Mouse (Mus musculus): Measurements from ENCODE around the gene Cabs1.

Cabs1 gene

GRCm38 (mm10) chr5:87979139-87979538 is at the start of gene Cabs1:
Gene Cabs1, plus strand, starts transcription at chr5:87979439.
- DNase-seq: no peak

GRCm38 (mm10) chr5:87931603-87932002 is 47.6 kb upstream of the Cabs1 start:
- no peak for DNase-seq

- no peak for DNase-seq
Measured at GRCm38 (mm10) chr5:87940752-87941151, 38.5 kb upstream of the Cabs1 start.

GRCm38 (mm10) chr5:87942515-87942914 is 36.7 kb upstream of the Cabs1 start:
- DNase-seq: no peak

GRCm38 (mm10) chr5:87951836-87952235 is 27.4 kb upstream of the Cabs1 start:
- peak; percentile 81 for DNase-seq

GRCm38 (mm10) chr5:87969201-87969600 is 10.0 kb upstream of the Cabs1 start, which contains the start of the genes 2310003L06Rik and Gm28434:
Gene 2310003L06Rik, plus strand, starts transcription at chr5:87969459.
Gene Gm28434, plus strand, starts transcription at chr5:87969517.
- no peak for DNase-seq

GRCm38 (mm10) chr5:87982468-87983214 is 3.4 kb downstream of the Cabs1 start:
- peak; percentile 83 for DNase-seq

GRCm38 (mm10) chr5:88002249-88002648 is 23.0 kb downstream of the Cabs1 start, which contains the start of gene Smr3a:
Gene Smr3a, plus strand, starts transcription at chr5:88002549.
- no peak for DNase-seq

GRCm38 (mm10) chr5:88005241-88005640 is 26.0 kb downstream of the Cabs1 start:
- DNase-seq: no peak
